21 mouse cellular contexts compared by ENCODE assay signal in genomic region chr11:4252886-4253285, GRCm38 (mm10). TPM values are rescaled to one million over a fixed set of nuclear protein-coding genes. Genes with fewer than 3 reads are reported as not detected.
"Had no signal": no experiment of that assay in that cellular context is flagged by ENCODE, and none has a peak within 500 bp of the region (broad histone marks: within the 10 kb centered on the region; RNA-seq: fewer than 3 reads in every experiment).

No protein-coding gene starts in this region.

- DNase-seq: left cerebral cortex, postnatal 4 days; liver; liver, embryonic 13.5 days; liver, postnatal 0 days; lung, adult 18-20 months; lung, adult 2 months; lung, embryonic 14.5 days; lung, postnatal 10 days; lung, postnatal 14 days; lung, postnatal 36 days; lung, postnatal 4 days; midbrain, embryonic 14.5 days had no signal

- ATAC-seq: liver, embryonic 12.5 days; liver, postnatal 0 days; lung, postnatal 0 days; midbrain, embryonic 13.5 days; midbrain, embryonic 15.5 days; midbrain, embryonic 16.5 days had no signal

RNA-seq across cellular contexts. Expression of gene Lif, which starts 4.5 kb away (rescaled TPM):
- total RNA-seq: liver, adult 2 months had no signal

RNA-seq across cellular contexts. Expression of gene Osm, which starts 16.7 kb away (rescaled TPM):
- total RNA-seq: left cerebral cortex, postnatal 10 days; left cerebral cortex, postnatal 14 days; left cerebral cortex, postnatal 36 days; liver, adult 2 months had no signal
